7 mouse cellular contexts compared by ENCODE assay signal in the genomic region with DNA sequence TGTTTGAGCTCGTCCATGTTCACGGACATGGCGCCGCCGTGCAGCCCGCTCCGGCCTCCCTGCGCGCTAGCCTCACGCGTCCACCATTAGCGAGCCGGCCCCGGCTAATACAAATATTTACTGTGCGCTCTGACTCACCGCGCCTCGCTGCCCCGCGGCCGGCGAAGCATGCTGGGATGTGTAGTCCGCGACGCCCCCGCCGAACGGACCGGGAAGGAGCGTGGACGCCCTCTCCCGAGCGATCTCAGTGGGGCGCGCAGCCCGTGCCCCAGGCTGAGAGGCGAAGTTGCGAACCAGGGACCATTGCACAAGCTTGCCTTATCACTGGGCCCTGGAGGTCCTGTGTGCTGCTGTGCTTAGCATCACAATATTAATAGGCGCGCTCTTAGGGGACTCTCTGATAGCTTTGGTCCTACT. TPM values are rescaled to one million over a fixed set of nuclear protein-coding genes. Genes with fewer than 3 reads are reported as not detected.
A peak's percentile ranks its signal among the peaks of the same experiment; 100 is the strongest.
DNase-seq lines count a peak whose midpoint lies in the region; ATAC-seq lines count a peak whose summit lies in the region.

No protein-coding gene starts in this region.

- H3K27me3 ChIP-seq in embryonic facial prominence, embryonic 10.5 days (replicated peaks; ENCODE audit: low read depth, poor library complexity, severe bottlenecking), result no peaks in the 10 kb centered on the region
- H3K27me3 ChIP-seq in limb, embryonic 10.5 days (ENCODE audit: low read depth, poor library complexity, severe bottlenecking), result no peaks in the 10 kb centered on the region
- no peaks in the 10 kb centered on the region for H3K27me3 ChIP-seq in midbrain, embryonic 12.5 days

- WGBS in embryonic facial prominence, embryonic 10.5 days, result under 1% methylated on average over 40 of the region's 40 CpGs
- under 1% methylated on average over 40 of the region's 40 CpGs for WGBS in limb, embryonic 10.5 days
- under 1% methylated on average over 40 of the region's 40 CpGs for WGBS in midbrain, embryonic 12.5 days

- peak overlapping the region; percentile 95 for H3K4me3 ChIP-seq in embryonic facial prominence, embryonic 10.5 days
- peak overlapping the region; percentile 94 for H3K4me3 ChIP-seq in limb, embryonic 10.5 days
- H3K4me3 ChIP-seq in midbrain, embryonic 12.5 days, result peak overlapping the region; percentile 89

- peak; percentile 49 for ATAC-seq in granulocyte monocyte progenitor cell, adult 5-6 weeks (replicated peaks; ENCODE audit: poor library complexity, severe bottlenecking)
- peak; percentile 71 for ATAC-seq in midbrain, embryonic 12.5 days (ENCODE audit: low FRiP score, low read depth)

- H3K4me1 ChIP-seq in embryonic facial prominence, embryonic 10.5 days, result peaks cover 33% of the 10 kb centered on the region
- peaks cover 29% of the 10 kb centered on the region for H3K4me1 ChIP-seq in limb, embryonic 10.5 days
- peaks cover 36% of the 10 kb centered on the region for H3K4me1 ChIP-seq in midbrain, embryonic 12.5 days

- DNase-seq in adrenal gland, postnatal 14 days, result peak; percentile 94
- peak; percentile 91 for DNase-seq in embryonic facial prominence, embryonic 10.5 days (ENCODE audit: low spot score)
- DNase-seq in kidney, adult 11 months, result peak; percentile 90
- peak; percentile 92 for DNase-seq in limb, embryonic 10.5 days (ENCODE audit: low spot score)
- peak; percentile 91 for DNase-seq in skeletal muscle tissue, adult 2 months (ENCODE audit: low read depth, low spot score)

- H3K4me2 ChIP-seq in midbrain, embryonic 12.5 days (replicated peaks), result peak overlapping the region; percentile 87

- no peaks in the 10 kb centered on the region for H3K9me3 ChIP-seq in embryonic facial prominence, embryonic 10.5 days
- H3K9me3 ChIP-seq in limb, embryonic 10.5 days (replicated peaks), result no peaks in the 10 kb centered on the region
- H3K9me3 ChIP-seq in midbrain, embryonic 12.5 days, result no peaks in the 10 kb centered on the region

- peak overlapping the region; percentile 97 for H3K27ac ChIP-seq in embryonic facial prominence, embryonic 10.5 days (replicated peaks)
- peak overlapping the region; percentile 97 for H3K27ac ChIP-seq in limb, embryonic 10.5 days
- H3K27ac ChIP-seq in midbrain, embryonic 12.5 days (replicated peaks), result peak overlapping the region; percentile 97

- peaks cover 26% of the 10 kb centered on the region for H3K36me3 ChIP-seq in embryonic facial prominence, embryonic 10.5 days (replicated peaks)
- H3K36me3 ChIP-seq in limb, embryonic 10.5 days, result peaks cover 27% of the 10 kb centered on the region
- peaks cover 15% of the 10 kb centered on the region for H3K36me3 ChIP-seq in midbrain, embryonic 12.5 days

- peak overlapping the region; percentile 86 for H3K9ac ChIP-seq in midbrain, embryonic 12.5 days (replicated peaks)

RNA-seq across cellular contexts. Expression of a gene that starts 0.4 kb away (rescaled TPM):
- total RNA-seq in adrenal gland, postnatal 14 days (2021), result 36.9 and 40.8 TPM in 2 replicates
- 44.0 and 46.2 TPM in 2 replicates for polyA plus RNA-seq in embryonic facial prominence, embryonic 10.5 days (2016; fragmentation: Nextera tagmentation; extraction: Ambion mirVana)
- total RNA-seq in granulocyte monocyte progenitor cell, adult 5-6 weeks (2014; fragmentation: Nextera tagmentation), result 37.0 and 39.8 TPM in 2 replicates
- 11.4 and 14.1 TPM in 2 replicates for total RNA-seq in granulocyte monocyte progenitor cell, adult 5-6 weeks (2017)
- polyA plus RNA-seq in limb, embryonic 10.5 days (2016; fragmentation: Nextera tagmentation; extraction: Ambion mirVana), result 43.6 and 43.8 TPM in 2 replicates
- 31.7 and 31.9 TPM in 2 replicates for polyA plus RNA-seq in midbrain, embryonic 12.5 days (2016; fragmentation: Nextera tagmentation; extraction: Ambion mirVana)

RNA-seq across cellular contexts. Expression of a gene that starts 6.3 kb away (rescaled TPM):
- total RNA-seq in adrenal gland, postnatal 14 days (2021), result 86.3 and 87.7 TPM in 2 replicates
- polyA plus RNA-seq in embryonic facial prominence, embryonic 10.5 days (2016; fragmentation: Nextera tagmentation; extraction: Ambion mirVana), result 64.9 and 72.0 TPM in 2 replicates
- total RNA-seq in granulocyte monocyte progenitor cell, adult 5-6 weeks (2014; fragmentation: Nextera tagmentation), result 28.3 and 33.5 TPM in 2 replicates
- total RNA-seq in granulocyte monocyte progenitor cell, adult 5-6 weeks (2017), result 16.6 and 21.6 TPM in 2 replicates
- polyA plus RNA-seq in limb, embryonic 10.5 days (2016; fragmentation: Nextera tagmentation; extraction: Ambion mirVana), result 68.0 and 84.5 TPM in 2 replicates
- polyA plus RNA-seq in midbrain, embryonic 12.5 days (2016; fragmentation: Nextera tagmentation; extraction: Ambion mirVana), result 83.2 and 88.5 TPM in 2 replicates

RNA-seq across cellular contexts. Expression of a gene that starts 44.5 kb away (rescaled TPM):
- not detected in 2 replicates for total RNA-seq in adrenal gland, postnatal 14 days (2021)
- polyA plus RNA-seq in embryonic facial prominence, embryonic 10.5 days (2016; fragmentation: Nextera tagmentation; extraction: Ambion mirVana), result 0.25 and 0.66 TPM in 2 replicates
- total RNA-seq in granulocyte monocyte progenitor cell, adult 5-6 weeks (2014; fragmentation: Nextera tagmentation), result not detected in 2 replicates
- 0.65 TPM in 1 of 2 replicates, not detected in the other for total RNA-seq in granulocyte monocyte progenitor cell, adult 5-6 weeks (2017)
- polyA plus RNA-seq in limb, embryonic 10.5 days (2016; fragmentation: Nextera tagmentation; extraction: Ambion mirVana), result 0.40 and 0.71 TPM in 2 replicates
- polyA plus RNA-seq in midbrain, embryonic 12.5 days (2016; fragmentation: Nextera tagmentation; extraction: Ambion mirVana), result 0.69 and 0.75 TPM in 2 replicates

RNA-seq across cellular contexts. Expression of a gene that starts 58.8 kb away (rescaled TPM):
- 54.2 and 57.6 TPM in 2 replicates for total RNA-seq in adrenal gland, postnatal 14 days (2021)
- 139 and 151 TPM in 2 replicates for polyA plus RNA-seq in embryonic facial prominence, embryonic 10.5 days (2016; fragmentation: Nextera tagmentation; extraction: Ambion mirVana)
- 45.1 and 51.5 TPM in 2 replicates for total RNA-seq in granulocyte monocyte progenitor cell, adult 5-6 weeks (2014; fragmentation: Nextera tagmentation)
- total RNA-seq in granulocyte monocyte progenitor cell, adult 5-6 weeks (2017), result 13.2 and 15.8 TPM in 2 replicates
- 156 and 167 TPM in 2 replicates for polyA plus RNA-seq in limb, embryonic 10.5 days (2016; fragmentation: Nextera tagmentation; extraction: Ambion mirVana)
- polyA plus RNA-seq in midbrain, embryonic 12.5 days (2016; fragmentation: Nextera tagmentation; extraction: Ambion mirVana), result 117 and 124 TPM in 2 replicates

Comparison
In these comparisons a context has a peak if more than half of its experiments do, and no peak if none do; other contexts are left out.
1. Peak in every context shown above with its lines: DNase-seq, ATAC-seq, H3K4me3 ChIP-seq and H3K27ac ChIP-seq.